Mouse (Mus musculus) gastrocnemius, adult 18-20 months (tissue): ENCODE measurements around the gene Tuba1b. TPM values are rescaled to one million over a fixed set of nuclear protein-coding genes. Genes with fewer than 3 reads are reported as not detected.
"Not testable (repeated sequence)": the region's sequence is repeated elsewhere in the genome, so short reads cannot be mapped to it uniquely, and the experiment has no call there.

ENCODE experiments used
- DNase-seq: peaks from one replicate; pipeline ENCODE4 v3.0.0; 2021; ENCODE audit warnings: low spot score
- total RNA-seq, 2 experiments: library from RNA; stranded (reverse); gene quantifications; 2 replicates each; pipeline ENCODE4 v1.2.3; 2021

Gene Tuba1b
- total RNA-seq, 2 experiments from 2014 or later, result 15.6 to 29.6 TPM

DNA sequence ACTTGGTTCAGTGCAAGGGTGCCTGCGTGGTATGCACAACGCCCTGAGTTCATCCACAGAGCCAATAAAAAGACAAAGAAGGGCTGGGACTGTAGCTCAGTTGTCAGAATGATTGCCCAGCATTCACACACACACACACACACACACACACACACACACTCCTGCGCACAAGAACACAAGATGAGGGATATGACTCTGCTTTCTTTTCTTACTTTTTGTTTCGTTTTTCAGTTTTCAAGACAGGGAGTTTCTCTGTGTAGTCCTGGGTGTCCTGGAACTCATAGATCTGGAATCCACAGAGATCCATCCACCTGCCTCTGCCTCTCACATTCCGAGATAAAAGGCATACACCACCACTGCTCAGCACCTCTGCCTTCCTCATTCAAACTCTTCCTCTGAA, 6.8 kb downstream of the Tuba1b start:
- no peak for DNase-seq

DNA sequence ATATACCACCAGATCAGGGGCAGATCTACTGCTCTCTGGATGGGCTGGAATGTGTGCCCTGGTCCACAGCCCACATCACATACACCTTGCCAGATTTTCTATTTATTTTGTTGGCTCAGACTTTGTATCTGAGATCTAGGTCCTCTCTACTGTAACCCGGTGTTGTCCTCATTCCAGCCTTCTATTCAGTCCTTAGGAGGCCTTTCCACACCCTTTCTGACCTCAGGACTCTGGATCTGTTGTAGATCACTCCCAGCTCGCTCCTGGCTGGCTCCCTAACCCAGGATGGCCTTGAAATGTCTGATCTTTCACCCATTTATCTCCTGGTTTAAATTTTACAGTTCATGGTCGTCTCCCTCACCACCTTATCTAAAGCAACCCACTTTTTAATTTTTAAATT, 9.7 kb downstream of the Tuba1b start:
- DNase-seq, result no peak

DNA sequence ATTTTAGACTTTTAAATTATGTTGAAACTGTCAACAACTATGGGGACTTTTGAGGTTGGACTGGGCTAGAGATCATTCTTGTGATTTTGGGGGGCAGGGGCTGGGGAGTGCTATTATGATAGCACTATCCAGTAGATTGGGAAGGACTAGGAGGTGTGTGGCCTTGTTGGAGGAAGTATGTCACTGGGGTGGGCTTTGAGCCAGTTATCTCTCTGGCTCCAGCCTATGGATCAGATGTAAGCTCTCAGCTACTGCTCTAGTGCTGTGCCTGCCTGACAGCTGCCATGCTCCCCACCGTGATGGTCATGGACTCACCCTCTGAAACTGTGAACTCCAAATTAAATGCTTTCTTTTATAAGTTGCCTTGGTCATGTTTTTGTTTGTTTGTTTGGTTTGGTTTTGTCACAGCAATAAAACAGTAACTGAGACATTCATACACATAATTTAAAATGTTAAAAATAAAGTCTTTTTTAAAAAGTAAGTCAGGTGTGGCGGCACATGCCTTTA, 11.3 kb downstream of the Tuba1b start:
- no peak for DNase-seq

DNA sequence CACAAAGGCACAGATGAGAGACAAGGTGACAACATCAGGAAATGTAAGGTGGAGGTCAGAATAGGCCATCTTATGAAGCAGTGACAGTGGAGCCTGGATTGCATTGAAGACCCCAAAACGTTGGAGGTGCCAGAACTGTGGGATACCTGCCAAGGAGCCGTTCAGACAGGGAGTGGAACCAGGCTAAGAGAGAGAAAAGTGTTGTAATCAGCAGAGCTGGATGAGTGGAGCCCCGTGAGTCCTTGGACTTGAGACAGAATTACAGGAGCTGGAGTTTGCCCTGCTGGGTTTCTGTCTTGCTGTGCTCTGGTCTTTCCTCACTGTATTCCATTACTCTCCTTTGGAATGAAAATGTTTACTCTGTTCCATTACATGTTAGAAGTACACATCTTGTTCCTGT, 11.8 kb downstream of the Tuba1b start:
- DNase-seq, result no peak

DNA sequence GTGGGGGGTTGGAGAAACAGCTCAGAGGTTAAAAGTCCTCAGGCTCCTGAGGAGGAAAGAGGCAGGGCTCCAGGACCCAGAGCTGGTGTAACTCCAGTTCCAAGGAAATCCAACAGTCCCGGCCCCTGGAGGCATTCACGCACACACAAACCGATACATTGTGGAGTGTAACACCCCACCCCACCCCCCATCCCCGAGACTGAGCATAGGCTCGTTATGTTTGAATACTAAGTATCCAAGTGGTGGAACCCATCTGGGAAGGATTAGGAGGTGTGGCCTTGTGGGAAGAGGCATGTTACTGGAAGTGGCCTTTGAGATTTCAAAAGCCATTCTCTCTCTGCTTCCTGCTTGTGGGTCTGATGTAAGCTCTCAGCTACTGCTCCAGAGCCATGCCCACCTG, 12.9 kb downstream of the Tuba1b start:
- no peak for DNase-seq

DNA sequence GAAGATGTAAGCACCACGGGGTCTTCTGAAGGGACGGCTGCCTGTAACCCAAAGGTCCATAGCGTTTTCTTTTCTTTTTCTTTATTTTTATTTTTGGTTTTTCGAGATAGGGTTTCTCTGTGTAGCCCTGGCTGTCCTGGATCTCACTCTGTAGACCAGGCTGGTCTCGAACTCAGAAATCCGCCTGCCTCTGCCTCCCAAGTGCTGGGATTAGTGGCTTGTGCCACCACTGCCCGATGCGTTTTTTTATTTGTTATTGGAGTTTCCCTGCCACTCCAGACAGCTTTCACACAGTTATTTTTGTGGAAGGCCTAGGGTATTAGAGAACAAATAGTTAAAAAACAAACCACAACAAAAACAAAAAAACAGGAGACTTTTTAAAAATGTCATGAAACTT, 15.9 kb downstream of the Tuba1b start:
- DNase-seq, result not testable (repeated sequence)

DNA sequence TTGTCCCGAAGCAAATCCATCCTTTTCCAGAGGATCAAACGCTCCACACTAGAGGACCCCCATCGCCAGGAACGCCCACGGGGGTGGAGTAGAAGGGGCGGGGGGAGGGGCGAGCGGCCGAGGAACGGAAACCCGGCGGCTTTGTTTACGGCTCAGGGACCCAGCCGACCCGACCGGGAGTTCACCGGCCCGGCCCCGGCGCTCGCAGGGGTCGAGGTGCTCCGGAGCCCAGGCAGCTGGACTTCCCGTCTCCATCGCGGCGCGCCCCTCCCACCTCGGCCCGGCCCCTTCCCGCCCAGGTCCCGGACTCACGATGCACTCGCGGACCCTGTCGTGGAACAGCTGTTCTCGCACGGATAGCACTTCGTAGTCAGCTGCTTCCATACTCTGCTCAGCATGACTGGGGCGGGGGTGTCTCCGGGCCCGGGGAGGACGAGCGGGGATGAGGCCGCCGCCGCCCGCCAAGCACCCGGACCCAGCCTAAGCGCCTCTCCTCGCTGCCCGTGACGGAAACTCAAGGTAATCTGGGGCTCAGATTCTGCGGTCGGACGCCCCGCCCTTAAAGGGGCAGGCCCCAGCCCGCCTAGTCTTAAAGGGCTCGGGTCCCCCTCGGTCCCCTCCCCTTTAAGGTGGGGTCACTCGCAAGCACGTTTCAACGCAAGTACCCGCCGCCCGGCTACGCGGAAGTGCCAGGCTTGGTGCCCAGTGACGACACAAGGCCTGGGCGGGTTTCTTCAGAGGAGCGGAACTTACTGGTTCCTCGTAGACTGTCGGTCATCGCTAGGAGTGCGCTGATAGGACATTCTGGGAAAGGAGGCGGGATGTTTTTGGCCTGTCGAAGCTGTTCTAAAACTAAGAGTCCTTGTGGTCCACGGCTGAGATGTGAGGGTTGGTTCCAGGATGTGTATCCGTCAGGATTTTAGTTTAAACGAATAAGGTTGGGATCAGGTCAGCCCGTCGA, 16.5 kb downstream of the Tuba1b start, which contains the start of gene Lmbr1l:
TSS of gene Lmbr1l (minus strand) at position 694 of the 961 bp plus-strand sequence.
- peak; percentile 99 for DNase-seq

DNA sequence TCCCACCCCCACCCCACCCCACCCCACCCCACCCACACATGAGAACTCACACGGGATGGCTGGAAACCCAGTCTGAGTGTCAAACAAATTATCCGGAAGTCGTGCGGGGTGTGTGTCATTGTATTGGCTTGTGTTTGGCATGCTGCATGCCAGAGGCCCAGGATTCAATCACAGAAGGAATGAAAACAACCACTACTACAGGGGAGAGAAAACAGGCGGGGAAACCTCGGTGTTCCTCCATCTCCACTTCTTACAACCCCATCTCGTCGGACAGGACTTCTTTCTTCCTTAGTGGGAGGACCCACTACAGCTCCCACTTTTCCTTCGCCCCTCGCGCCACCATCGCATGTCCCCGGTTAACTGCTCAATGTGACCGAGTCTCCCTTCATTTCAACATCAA, 17.3 kb downstream of the Tuba1b start:
- no peak for DNase-seq

DNA sequence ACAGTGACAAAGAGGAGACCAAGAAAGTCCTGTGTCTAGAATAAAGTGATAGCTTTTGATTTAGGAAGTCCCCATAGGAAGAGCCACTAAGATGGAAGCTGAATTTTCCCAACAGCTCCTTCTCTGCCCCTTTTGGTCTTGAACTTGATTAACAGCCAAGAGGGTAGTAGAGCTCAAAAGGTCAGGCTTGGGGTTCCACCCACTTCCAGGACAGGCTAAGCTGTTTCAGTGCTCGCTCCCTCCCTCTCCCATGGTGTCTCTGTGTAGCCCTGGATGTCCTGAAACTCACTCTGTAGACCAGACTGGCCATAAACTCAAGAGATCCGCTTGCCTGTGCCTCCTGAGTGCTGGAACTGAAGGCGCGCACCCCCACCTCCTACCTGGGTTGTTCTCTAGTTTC, 18.3 kb downstream of the Tuba1b start:
- no peak for DNase-seq

DNA sequence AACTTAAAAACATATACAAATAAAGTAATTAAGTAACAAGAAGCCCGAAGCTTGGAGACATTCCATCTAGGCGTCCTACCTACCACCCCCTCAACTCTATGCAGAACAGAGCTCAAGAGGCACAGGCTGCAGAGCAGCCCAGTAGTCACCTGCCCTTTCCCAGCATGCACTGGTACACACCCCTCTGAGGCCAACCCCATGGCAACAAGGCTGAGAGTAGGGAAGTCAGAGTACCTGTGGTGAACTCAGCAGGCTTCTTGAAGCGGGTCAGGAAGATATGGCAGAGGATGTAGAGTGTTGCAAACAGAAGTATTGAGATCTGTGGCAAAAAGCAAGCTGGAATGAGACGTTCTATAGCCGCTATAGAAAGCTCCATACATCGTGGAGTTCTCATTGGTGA, 19.5 kb downstream of the Tuba1b start:
- DNase-seq, result no peak

DNA sequence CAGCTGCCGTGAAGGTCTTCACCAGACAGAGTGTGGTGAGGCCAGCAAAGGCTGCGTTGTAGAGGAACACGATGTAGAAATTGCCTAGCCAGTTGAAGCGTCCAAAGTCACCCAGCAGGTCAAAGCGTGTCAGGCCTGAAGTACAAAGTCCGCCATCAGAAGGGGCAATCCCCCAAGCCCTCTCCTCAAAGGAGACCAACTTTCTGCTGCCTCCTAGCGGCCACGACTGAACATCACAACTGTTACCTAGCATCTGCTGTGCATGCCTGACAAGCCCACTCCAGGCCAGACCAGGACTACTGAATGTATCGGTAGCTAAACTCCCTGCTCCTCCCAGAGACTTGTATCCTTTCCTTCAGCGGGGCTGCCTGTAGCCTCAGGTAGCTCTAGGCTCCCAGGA, 29.7 kb downstream of the Tuba1b start:
- DNase-seq, result peak; percentile 15

DNA sequence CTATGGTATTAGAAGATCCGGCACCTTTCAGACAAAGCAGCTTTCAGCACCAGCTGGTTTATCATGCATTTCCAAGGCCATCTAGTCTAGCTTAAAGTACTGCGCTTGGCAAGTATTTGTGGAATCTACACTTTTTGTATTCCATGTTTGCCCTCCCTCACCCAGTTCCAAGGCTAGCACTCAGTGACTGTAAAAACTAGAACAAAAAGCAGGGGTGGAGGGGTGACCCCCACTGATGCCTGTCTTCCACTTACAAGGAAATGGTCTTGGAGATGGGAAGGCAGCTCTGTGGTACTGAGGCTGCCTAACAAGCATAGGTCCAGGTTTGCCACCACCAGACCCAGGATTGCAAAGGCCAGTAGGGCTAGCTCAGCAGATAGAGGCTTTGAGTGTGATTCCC, 31.8 kb downstream of the Tuba1b start:
- no peak for DNase-seq

DNA sequence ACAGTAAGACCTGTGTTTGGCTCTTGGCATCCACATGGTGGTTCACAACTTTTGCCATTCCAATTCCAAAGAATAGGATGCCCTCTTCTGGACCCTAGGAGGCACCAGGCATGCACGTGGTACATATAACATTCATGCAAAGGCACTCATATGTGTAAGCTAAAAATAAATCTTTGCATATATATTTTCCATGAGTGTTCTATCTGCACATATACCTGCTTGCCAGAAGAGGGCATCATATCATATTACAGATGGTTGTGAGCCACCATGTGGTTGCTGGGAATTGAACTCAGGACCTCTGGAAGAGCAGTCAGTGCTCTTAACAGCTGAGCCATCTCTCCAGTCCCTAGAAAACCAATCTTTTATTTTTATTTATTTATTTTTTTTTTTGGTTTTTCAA, 32.8 kb downstream of the Tuba1b start:
- no peak for DNase-seq

DNA sequence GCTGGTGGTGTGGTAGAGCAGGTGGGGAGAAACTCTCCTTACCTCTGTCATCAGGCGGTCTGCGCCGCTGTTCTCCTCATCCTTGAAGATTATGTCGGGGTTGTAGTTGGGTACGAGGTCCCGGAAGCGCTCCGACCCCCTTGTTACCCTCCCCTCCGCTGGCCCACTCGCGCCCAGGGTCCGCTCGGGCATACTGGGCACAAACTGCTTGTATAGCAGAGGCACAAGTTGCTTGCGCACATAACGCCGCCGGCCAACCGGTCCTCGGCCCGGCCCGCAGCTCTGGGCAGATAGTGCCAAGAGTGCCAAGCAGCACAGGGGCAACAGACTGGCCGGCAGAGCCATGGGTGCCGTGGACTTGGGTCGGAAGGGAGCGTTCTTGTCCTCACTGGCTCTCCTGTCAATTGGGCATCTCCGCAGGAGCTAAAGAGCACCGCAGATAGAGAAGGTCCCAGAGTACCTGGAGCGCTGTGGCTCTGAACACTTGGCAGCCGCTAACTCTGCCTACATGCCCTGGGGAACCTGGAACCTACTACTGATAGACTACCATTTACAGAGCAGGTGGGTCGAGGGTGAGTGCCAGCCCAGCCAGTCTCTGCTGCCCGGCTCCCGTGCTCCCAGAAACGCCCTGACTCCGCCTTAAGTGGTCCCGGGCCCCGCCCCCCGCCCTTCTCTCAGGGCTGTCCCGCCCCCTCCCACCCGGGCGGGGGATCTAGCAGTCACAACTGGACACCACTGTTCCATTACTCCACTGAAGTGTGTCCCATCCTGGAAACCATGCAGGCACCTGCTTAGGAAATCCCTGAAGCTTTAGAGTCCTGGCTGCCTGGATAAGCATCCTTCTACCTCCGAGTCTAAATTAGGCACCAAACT, 36.2 kb downstream of the Tuba1b start, which contains the start of gene Dhh:
TSS of gene Dhh (minus strand) at position 613 of the 873 bp plus-strand sequence.
- DNase-seq, result no peak

DNA sequence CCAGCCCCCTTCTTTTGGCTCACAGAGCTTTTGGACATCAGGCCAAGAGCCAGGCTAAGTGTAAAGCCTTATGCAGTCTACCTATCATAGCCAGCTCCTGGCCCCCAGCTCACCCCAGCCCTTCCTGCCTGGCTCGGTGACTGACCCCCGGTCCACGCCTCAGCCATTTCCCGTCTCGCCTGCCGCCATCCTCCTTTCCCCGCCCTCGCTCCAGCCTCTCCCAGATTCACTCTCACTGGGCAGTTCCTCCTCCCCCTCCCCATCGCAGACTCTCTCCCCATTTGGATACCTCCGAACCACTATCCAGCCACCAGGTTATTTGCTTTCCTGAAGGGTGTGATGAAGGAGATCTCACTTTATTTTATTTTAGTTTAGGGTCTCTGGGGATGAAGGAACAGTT, 36.9 kb downstream of the Tuba1b start:
- DNase-seq, result peak; percentile 15

DNA sequence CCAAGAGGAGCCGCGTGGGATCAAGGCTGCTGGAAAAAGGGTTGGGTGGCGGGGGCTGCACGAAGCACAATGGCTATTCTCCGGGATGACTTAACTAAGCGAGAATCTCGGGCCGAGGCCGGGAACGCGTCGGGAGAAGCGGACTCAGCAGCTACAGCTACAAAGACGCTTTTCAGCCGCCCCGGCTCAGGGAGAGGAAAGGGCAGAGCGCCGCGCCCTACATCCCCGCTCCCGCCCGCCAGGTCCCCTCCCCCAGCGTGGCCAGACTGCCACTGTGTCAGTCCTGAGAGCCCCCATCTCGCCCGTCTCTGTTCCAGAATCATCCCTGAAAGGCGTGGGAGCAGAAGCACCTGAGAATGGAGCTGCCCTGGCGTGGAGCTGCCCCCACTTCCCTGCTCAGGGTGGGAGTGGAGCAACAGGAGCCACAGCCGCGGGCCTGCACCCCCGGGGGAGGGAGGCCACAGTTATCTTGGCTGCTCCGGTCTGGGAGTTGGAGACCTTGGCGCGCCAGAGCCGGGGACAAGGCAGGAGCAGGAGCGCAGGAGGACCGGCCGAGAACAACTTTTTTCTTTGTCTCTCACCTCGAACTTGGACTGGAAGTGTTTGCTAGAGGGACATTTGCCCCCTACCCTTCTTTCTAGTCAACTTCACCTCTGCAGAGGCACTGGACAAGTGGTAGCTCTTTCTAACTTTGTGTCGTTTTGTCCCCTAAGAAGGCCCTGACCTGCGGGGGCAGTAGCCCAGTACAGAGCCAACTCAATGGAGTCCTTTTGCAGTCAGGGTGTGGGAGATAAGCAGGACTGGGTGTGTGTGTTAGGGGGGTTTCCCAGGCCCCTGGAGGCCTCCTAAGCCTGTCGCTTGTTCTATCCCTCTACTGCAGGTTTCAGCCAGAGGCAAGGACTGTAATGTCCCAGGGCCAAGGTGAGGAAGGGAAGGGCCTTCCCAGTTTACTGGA, 38.5 kb downstream of the Tuba1b start:
- no peak for DNase-seq

DNA sequence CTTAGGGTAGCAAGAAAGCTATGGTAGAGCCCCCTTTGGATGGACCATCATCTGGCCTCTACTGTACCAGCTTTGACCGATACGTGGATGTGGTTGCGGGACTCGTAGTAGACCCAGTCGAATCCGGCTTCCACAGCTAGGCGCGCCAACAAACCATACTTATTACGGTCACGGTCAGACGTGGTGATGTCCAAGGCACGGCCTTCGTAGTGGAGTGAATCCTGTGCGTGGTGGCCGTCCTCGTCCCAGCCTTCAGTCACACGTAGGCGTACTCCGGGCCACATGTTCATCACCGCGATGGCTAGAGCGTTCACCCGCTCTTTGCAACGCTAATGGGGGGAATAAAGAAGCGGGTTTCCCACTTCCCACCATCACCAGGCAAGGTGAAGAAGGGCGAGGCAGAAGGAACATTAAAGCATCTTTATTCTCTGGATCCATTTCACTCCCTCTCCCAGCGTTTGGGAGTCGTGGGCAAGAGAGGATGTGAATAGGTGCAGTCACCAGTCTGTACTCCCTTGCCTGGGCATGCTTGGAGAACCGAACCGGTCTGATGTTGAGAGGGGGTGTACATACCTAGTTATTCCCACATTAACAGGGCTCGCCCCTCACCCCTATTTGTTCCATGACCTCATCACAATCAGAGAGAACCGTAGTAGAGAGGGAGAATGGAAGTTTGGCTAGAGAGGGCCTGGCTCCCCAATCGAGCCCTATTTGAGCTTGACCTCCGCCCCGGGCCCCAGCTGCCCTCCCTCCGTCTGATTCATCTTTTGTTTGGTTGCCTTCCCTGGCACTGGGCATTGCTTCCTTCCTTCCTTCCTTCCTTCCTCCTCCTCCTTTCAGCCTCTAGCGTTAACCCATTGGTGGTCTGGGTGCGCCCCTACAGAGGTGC, 39.4 kb downstream of the Tuba1b start:
- DNase-seq, result no peak

DNA sequence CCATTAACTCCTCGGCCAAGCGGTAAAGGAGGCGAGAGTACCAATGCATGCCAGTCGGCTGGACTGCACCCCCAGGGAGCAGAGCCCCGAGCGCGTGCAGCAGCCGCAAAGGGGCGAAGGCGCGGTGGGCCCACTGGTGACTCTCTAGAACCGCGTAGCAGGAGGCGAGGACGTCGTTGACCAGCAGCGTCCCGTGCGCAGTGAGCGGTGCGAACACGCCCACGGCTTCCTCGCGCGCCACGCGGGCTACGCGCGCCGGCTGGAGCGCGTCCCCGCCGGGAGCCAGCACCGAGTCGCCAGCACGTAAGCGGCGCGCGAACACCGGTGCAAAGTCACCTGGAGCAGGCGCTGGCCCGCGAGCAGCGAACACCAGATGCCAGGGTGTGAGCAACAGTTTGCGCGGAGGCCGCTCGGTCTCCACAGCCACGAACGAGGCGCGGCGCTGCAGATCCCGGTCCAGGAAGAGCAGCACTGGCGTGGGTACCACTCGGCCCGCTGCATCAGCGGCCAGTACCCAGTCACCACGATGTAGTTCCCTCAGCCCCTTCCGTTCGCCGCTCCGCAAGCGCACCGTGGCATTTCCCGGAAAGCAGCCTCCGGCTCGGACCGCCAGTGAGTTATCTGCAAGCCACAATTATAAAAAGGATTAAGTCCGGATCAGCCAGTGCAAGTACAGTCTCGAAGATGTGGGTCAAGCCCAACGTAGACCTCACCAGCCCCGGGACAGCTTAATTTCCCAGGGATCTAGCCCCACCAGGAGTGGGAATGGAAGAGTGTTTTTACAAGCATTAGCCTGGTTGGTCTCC, 40.2 kb downstream of the Tuba1b start, which contains the start of gene Rhebl1:
TSS of gene Rhebl1 (minus strand) at position 601 of the 806 bp plus-strand sequence.
- DNase-seq, result no peak

DNA sequence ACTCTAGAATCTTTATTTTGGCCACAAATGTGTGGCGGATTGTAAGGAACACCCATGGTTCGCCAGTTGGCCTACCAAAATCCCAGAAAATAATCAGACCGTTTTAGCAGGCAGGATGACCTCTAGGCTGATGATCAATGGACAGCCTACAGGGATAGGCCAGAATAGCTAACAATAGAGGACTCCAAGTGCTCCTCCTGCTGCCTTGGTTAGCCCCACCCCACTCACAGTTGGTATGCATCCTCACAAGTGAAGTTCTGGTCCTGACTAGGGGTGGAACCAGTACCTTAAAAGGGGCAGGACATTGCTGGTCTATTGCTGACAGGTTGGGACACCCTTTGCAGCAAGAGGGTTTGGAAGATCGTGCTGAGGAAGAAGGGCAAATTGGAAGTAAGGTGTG, 41.3 kb downstream of the Tuba1b start:
- no peak for DNase-seq
